Mouse (Mus musculus) thymus, adult 2 months (tissue): ENCODE data around the gene Ass1.

ENCODE experiments used
- CTCF ChIP-seq: fragments of 200-500 bp; IDR thresholded peaks from 2 replicates; pipeline ENCODE4 v1.5.1; 2012; ENCODE audit warnings: mild to moderate bottlenecking, control low read depth, low read length, moderate library complexity, borderline replicate concordance; ENCODE audit not compliant: control insufficient read depth, poor library complexity, insufficient read depth; ENCODE audit errors: extremely low read depth
- POLR2A ChIP-seq: fragments of 200-500 bp; IDR thresholded peaks from 2 replicates; pipeline ENCODE4 v1.6.1; 2012; ENCODE audit warnings: mild to moderate bottlenecking, low read length, control low read depth, moderate library complexity; ENCODE audit not compliant: control insufficient read depth, poor library complexity, insufficient read depth; ENCODE audit errors: extremely low read depth

DNA sequence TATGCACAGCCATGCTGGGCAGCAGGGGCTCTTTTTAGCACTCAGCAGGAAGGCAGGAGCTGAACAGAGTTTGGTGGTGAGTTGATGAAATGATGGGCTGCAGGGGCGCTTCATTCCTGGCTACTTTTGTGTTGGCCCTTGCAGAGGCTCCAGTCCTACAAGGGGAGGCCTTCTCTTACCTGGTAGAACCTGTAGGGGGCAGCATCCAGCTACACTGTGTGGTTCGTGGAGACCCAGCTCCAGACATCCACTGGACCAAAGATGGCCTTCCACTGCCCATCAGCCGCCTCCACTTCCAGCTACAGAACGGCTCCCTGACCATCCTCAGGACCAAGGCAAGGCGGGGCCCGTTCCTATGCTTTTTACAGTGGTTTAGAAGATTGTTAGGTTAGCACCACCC lies 34.4 kb upstream of the Ass1 start:
- TF ChIP-seq CTCF (peak; percentile 19; the same call in 1 of the 2 replicates), POLR2A (no peak)
